ENCODE assay signal across 13 mouse cellular contexts in genomic region chr10:126086684-126087083, GRCm38 (mm10).
DNase-seq lines count a peak whose midpoint lies in the region; ATAC-seq and TF ChIP-seq lines count a peak whose summit lies in the region.
"Had no signal": no experiment of that assay in that cellular context is flagged by ENCODE, and none has a peak within 500 bp of the region (broad histone marks: within the 10 kb centered on the region; RNA-seq: fewer than 3 reads in every experiment).

No protein-coding gene starts in this region.

- intact Hi-C loops in left cerebral cortex, adult 2 months (cut with DNase I), result no loop called here
- intact Hi-C loops in left cerebral cortex, postnatal 25 days (cut with DNase I), result no loop called here

- H3K36me3 ChIP-seq in ES-E14 (ENCODE audit: control insufficient read depth, insufficient read depth, low read length, poor library complexity, severe bottlenecking), result no peaks in the 10 kb centered on the region
- H3K36me3 ChIP-seq in small intestine, adult 2 months (ENCODE audit: control insufficient read depth, insufficient read depth, low read length), result no peaks in the 10 kb centered on the region
- H3K36me3 ChIP-seq: heart, embryonic 13.5 days; hindbrain, embryonic 15.5 days; limb, embryonic 10.5 days had no signal

- peak; percentile 28 for TF ChIP-seq CTCF in left cerebral cortex, adult 2 months (IDR thresholded peaks at IDR 0.05)
- peak; percentile 34; the same call in 1 of the 2 replicates for TF ChIP-seq CTCF in small intestine, adult 2 months (IDR thresholded peaks at IDR 0.05; ENCODE audit: extremely low read depth, insufficient read length, insufficient replicate concordance, low read depth, low read length)

- in situ Hi-C loops in ES-E14 (cut with MboI; ENCODE audit: low sequenced_read_pairs in 2 of 2, unreplicated experiment in 2 of 2), result no loop called here

- WGBS in small intestine, adult 2 months, result 76% methylated on average over 5 of the region's 5 CpGs

- no peak overlapping the region for H3K4me3 ChIP-seq in left cerebral cortex, adult 2 months
- H3K4me3 ChIP-seq in ES-E14 (ENCODE audit: insufficient read depth in 1 of 2, low read depth in 1 of 2, low read length in 2 of 2, poor library complexity in 1 of 2, severe bottlenecking in 1 of 2), result no peak overlapping the region
- H3K4me3 ChIP-seq in small intestine, adult 2 months (ENCODE audit: low read depth, low read length), result no peak overlapping the region
- H3K4me3 ChIP-seq: heart, embryonic 13.5 days; hindbrain, embryonic 15.5 days; limb, embryonic 10.5 days had no signal

- TF ChIP-seq POLR2A in small intestine, adult 2 months (IDR thresholded peaks at IDR 0.05; ENCODE audit: low read depth, low read length), result no peak

- no peak overlapping the region for H3K27ac ChIP-seq in left cerebral cortex, adult 2 months
- H3K27ac ChIP-seq in ES-E14 (ENCODE audit: insufficient read depth, low read depth, low read length, poor library complexity, severe bottlenecking), result no peak overlapping the region
- H3K27ac ChIP-seq in small intestine, adult 2 months (ENCODE audit: insufficient read depth, low read depth, low read length), result no peak overlapping the region
- H3K27ac ChIP-seq: heart, embryonic 13.5 days; hindbrain, embryonic 15.5 days; limb, embryonic 10.5 days; macrophage had no signal

- H3K4me1 ChIP-seq in ES-E14 (ENCODE audit: control insufficient read depth in 2 of 2, insufficient read depth in 2 of 2, low read length in 2 of 2, poor library complexity in 1 of 2), result no peaks in the 10 kb centered on the region
- H3K4me1 ChIP-seq in small intestine, adult 2 months (ENCODE audit: control insufficient read depth, insufficient read depth, insufficient read length, low read length), result no peaks in the 10 kb centered on the region
- H3K4me1 ChIP-seq: heart, embryonic 13.5 days; hindbrain, embryonic 15.5 days; limb, embryonic 10.5 days had no signal

- no peaks in the 10 kb centered on the region for H3K27me3 ChIP-seq in small intestine, adult 2 months (ENCODE audit: control insufficient read depth, insufficient read depth, low read length)
- H3K27me3 ChIP-seq: heart, embryonic 13.5 days; hindbrain, embryonic 15.5 days had no signal

- no peaks in the 10 kb centered on the region for H3K9me3 ChIP-seq in ES-E14 (ENCODE audit: control insufficient read depth, insufficient read depth, low read depth, low read length)
- H3K9me3 ChIP-seq: heart, embryonic 13.5 days; hindbrain, embryonic 15.5 days; limb, embryonic 10.5 days had no signal

- no peak overlapping the region for H3K9ac ChIP-seq in ES-E14 (ENCODE audit: insufficient read depth, low read depth, low read length, poor library complexity, severe bottlenecking)
- H3K9ac ChIP-seq: heart, embryonic 13.5 days; hindbrain, embryonic 15.5 days had no signal

- no peak for DNase-seq in left cerebral cortex, adult 2 months (ENCODE audit: extremely low spot score in 1 of 2, low spot score in 2 of 2)
- no peak for DNase-seq in left cerebral cortex, postnatal 25 days (ENCODE audit: low spot score in 2 of 2)
- peak; percentile 67 for DNase-seq in ES-E14 (ENCODE audit: low read depth, low spot score)
- peak; percentile 83 for DNase-seq in ZHBTc4 (ENCODE audit: low read depth, low spot score)
- no peak for DNase-seq in cerebellum, adult 18-20 months
- DNase-seq: adrenal gland, postnatal 36 days; cerebellum, adult 8-10 months had no signal

- no peak for ATAC-seq in erythroblast, adult 5-6 weeks (replicated peaks; ENCODE audit: low FRiP score, poor library complexity, severe bottlenecking)

TF ChIP-seq in ES-E14, 5 proteins besides CTCF, POLR2A, EP300 and RAD21:
- TF ChIP-seq ZC3H11A (IDR thresholded peaks at IDR 0.05; ENCODE audit: borderline replicate concordance, low read depth, low read length) (peak; percentile 55; the same call in 1 of the 2 replicates), ZNF384 (IDR thresholded peaks at IDR 0.05; ENCODE audit: low read depth, low read length) (no peak)

Comparison
In these comparisons a context has a peak if more than half of its experiments do, and no peak if none do; other contexts are left out.
1. DNase-seq: peak in ES-E14 (single experiment) and ZHBTc4 (single experiment); none in left cerebral cortex, adult 2 months (0 of 2), left cerebral cortex, postnatal 25 days (0 of 2) and cerebellum, adult 18-20 months (0 of 2).